Mouse (Mus musculus) midbrain, postnatal 0 days (tissue): Measurements from ENCODE around the gene Pgrmc1. TPM values are rescaled to one million over a fixed set of nuclear protein-coding genes. Genes with fewer than 3 reads are reported as not detected.
A peak's percentile ranks its signal among the peaks of the same experiment; 100 is the strongest.
"Not testable (repeated sequence)": the region's sequence is repeated elsewhere in the genome, so short reads cannot be mapped to it uniquely, and the experiment has no call there.

Experiments
- ATAC-seq: fragments of 200-750 bp; cut with Nextera tagmentation; 2 replicates; pipeline ENCODE4 v1.8.0; 2017; ENCODE audit warnings: moderate number of reproducible peaks, mild to moderate bottlenecking, moderate TSS enrichment, moderate library complexity; ENCODE audit not compliant: low FRiP score
- DNase-seq: peaks from one replicate; pipeline ENCODE4 v3.0.0-alpha.2; 2015; ENCODE audit warnings: low spot score
- H3K27ac ChIP-seq: fragments of 300-500 bp; sonication (generic); 2 replicates; pipeline ENCODE4 v1.5.1; 2014; ENCODE audit warnings: low read depth, mild to moderate bottlenecking, low read length, mixed read lengths
- H3K27me3 ChIP-seq: fragments of 300-500 bp; sonication (generic); 2 replicates; pipeline ENCODE4 v1.6.1; 2014; ENCODE audit warnings: low read length, control low read depth, mixed read lengths; ENCODE audit not compliant: insufficient read depth
- H3K36me3 ChIP-seq: fragments of 300-500 bp; sonication (generic); 2 replicates; pipeline ENCODE4 v1.6.1; 2014; ENCODE audit warnings: low read length, control low read depth, mixed read lengths; ENCODE audit not compliant: insufficient read depth
- H3K4me1 ChIP-seq: fragments of 300-500 bp; sonication (generic); 2 replicates; pipeline ENCODE4 v1.6.1; 2014; ENCODE audit warnings: mild to moderate bottlenecking, control low read depth, antibody characterized with exemption, low read length, mixed read lengths; ENCODE audit not compliant: insufficient read depth
- H3K4me2 ChIP-seq: fragments of 300-500 bp; sonication (generic); 2 replicates; pipeline ENCODE4 v1.6.1; 2014; ENCODE audit warnings: low read depth, mild to moderate bottlenecking, low read length, mixed read lengths; ENCODE audit not compliant: poor library complexity, severe bottlenecking
- H3K4me3 ChIP-seq: fragments of 300-500 bp; sonication (generic); 2 replicates; pipeline ENCODE4 v1.5.1; 2014; ENCODE audit warnings: low read depth, mild to moderate bottlenecking, low read length, moderate library complexity
- H3K9ac ChIP-seq: fragments of 300-500 bp; sonication (generic); replicated peaks from 2 replicates; pipeline ENCODE4 v1.6.1; 2014; ENCODE audit warnings: mild to moderate bottlenecking, low read length, moderate library complexity, mixed read lengths; ENCODE audit not compliant: poor library complexity, severe bottlenecking
- H3K9me3 ChIP-seq: fragments of 300-500 bp; sonication (generic); 2 replicates; pipeline ENCODE4 v1.6.1; 2016; ENCODE audit warnings: low read length, control low read depth
- CTCF ChIP-seq: IDR thresholded peaks from 2 replicates; pipeline ENCODE4 v1.5.1; 2016; ENCODE audit warnings: antibody characterized with exemption, mild to moderate bottlenecking
- WGBS: fragments of 180-500 bp; shearing (Covaris S2); extraction: QIAGEN DNeasy Blood & Tissue Kit; methylation state at CpG from one replicate; pipeline ENCODE4 v1.1.7; 2014; 5-methylcytosine and 5-hydroxymethylcytosine counted together
- polyA plus RNA-seq: library from polyadenylated mRNA; unstranded; fragments of >200 nt; fragmentation: Nextera tagmentation; extraction: Ambion mirVana; gene quantifications from 2 replicates; pipeline ENCODE4 v1.2.1, GENCODE M21; 2015
- total RNA-seq: library from RNA; depleted of rRNA; stranded (reverse); fragments of >200 nt; gene quantifications from 2 replicates; pipeline ENCODE4 v1.2.3, GENCODE M21; 2014; rRNA removed

Pgrmc1 gene
- total RNA-seq (521 and 534 TPM in 2 replicates), polyA plus RNA-seq (763 and 773 TPM in 2 replicates)

GRCm38 (mm10) chrX:36597707-36598389 is at the start of gene Pgrmc1:
Pgrmc1 (plus strand) TSS chrX:36598206.
- WGBS = 22% methylated on average over 18 of the region's 45 CpGs
- peak within 1 kb of the TSS; percentile 63 for H3K4me3 ChIP-seq
- no peaks in the 10 kb centered on the region for H3K36me3 ChIP-seq
- ATAC-seq (peak; percentile 90), DNase-seq (peak; percentile 89)
- H3K4me1 ChIP-seq = no peaks in the 10 kb centered on the region
- peak within 1 kb of the TSS; percentile 49 for H3K4me2 ChIP-seq
- H3K9me3 ChIP-seq = no peaks in the 10 kb centered on the region
- no peak for TF ChIP-seq CTCF
- no peaks in the 10 kb centered on the region for H3K27me3 ChIP-seq
- H3K9ac ChIP-seq = peak within 1 kb of the TSS; percentile 81
- H3K27ac ChIP-seq = peak within 1 kb of the TSS; percentile 88

- no peak for TF ChIP-seq CTCF
- no peak overlapping the region for H3K27ac ChIP-seq
- H3K27me3 ChIP-seq = no peaks in the 10 kb centered on the region
- no peak overlapping the region for H3K4me2 ChIP-seq
- ATAC-seq = no peak
- no peak overlapping the region for H3K9ac ChIP-seq
- H3K9me3 ChIP-seq = no peaks in the 10 kb centered on the region
- whole genome bisulfite sequencing = 80% methylated on average over 5 of the region's 5 CpGs
- no peaks in the 10 kb centered on the region for H3K36me3 ChIP-seq
- no peak overlapping the region for H3K4me3 ChIP-seq
- DNase-seq = no peak
- no peaks in the 10 kb centered on the region for H3K4me1 ChIP-seq
Measured at GRCm38 (mm10) chrX:36548798-36549197, 49.2 kb upstream of the Pgrmc1 start.

- H3K27me3 ChIP-seq = no peaks in the 10 kb centered on the region
- H3K36me3 ChIP-seq = no peaks in the 10 kb centered on the region
- ATAC-seq = peak; percentile 58; the same call in 1 of the 2 replicates
- H3K4me2 ChIP-seq = no peak overlapping the region
- DNase-seq = peak; percentile 68
- TF ChIP-seq CTCF = no peak
- 28% methylated on average over 5 of the region's 5 CpGs for WGBS
- H3K27ac ChIP-seq = no peak overlapping the region
- no peak overlapping the region for H3K9ac ChIP-seq
- H3K9me3 ChIP-seq = no peaks in the 10 kb centered on the region
- H3K4me3 ChIP-seq = no peak overlapping the region
- H3K4me1 ChIP-seq = no peaks in the 10 kb centered on the region
Measured at GRCm38 (mm10) chrX:36550906-36551305, 47.1 kb upstream of the Pgrmc1 start.

GRCm38 (mm10) chrX:36551351-36551750 is 46.7 kb upstream of the Pgrmc1 start:
- DNase-seq = no peak
- Histone ChIP-seq H3K36me3 (no peaks in the 10 kb centered on the region), H3K4me1 (no peaks in the 10 kb centered on the region), H3K9ac (no peak overlapping the region), H3K27ac (0 out of 2 replicates have a peak overlapping the region, but pooled peaks have one; percentile 38), H3K4me2 (no peak overlapping the region), H3K27me3 (no peaks in the 10 kb centered on the region), H3K4me3 (no peak overlapping the region), H3K9me3 (no peaks in the 10 kb centered on the region)
- ATAC-seq = no peak
- WGBS = 38% methylated on average over 5 of the region's 6 CpGs
- no peak for TF ChIP-seq CTCF

GRCm38 (mm10) chrX:36552055-36552587 is 45.9 kb upstream of the Pgrmc1 start:
- 32% methylated on average over 5 of the region's 5 CpGs for WGBS
- H3K27me3 ChIP-seq = no peaks in the 10 kb centered on the region

GRCm38 (mm10) chrX:36552715-36553114 is 45.3 kb upstream of the Pgrmc1 start:
- no peaks in the 10 kb centered on the region for H3K9me3 ChIP-seq
- H3K36me3 ChIP-seq = no peaks in the 10 kb centered on the region
- DNase-seq (no peak), ATAC-seq (no peak)
- WGBS = 73% methylated on average over 3 of the region's 3 CpGs
- no peak overlapping the region for H3K4me2 ChIP-seq
- H3K27me3 ChIP-seq = no peaks in the 10 kb centered on the region
- no peak overlapping the region for H3K4me3 ChIP-seq
- H3K9ac ChIP-seq = no peak overlapping the region
- H3K4me1 ChIP-seq = no peaks in the 10 kb centered on the region
- H3K27ac ChIP-seq = no peak overlapping the region
- no peak for TF ChIP-seq CTCF

More at GRCm38 (mm10) chrX:36552055-36552587, 45.9 kb upstream of the Pgrmc1 start:
- H3K36me3 ChIP-seq = no peaks in the 10 kb centered on the region
- DNase-seq = peak; percentile 75
- H3K9me3 ChIP-seq = no peaks in the 10 kb centered on the region
- peak; percentile 82; the same call in 1 of the 2 replicates for ATAC-seq
- no peak overlapping the region for H3K27ac ChIP-seq
- no peak overlapping the region for H3K9ac ChIP-seq
- no peak for TF ChIP-seq CTCF
- no peaks in the 10 kb centered on the region for H3K4me1 ChIP-seq
- no peak overlapping the region for H3K4me2 ChIP-seq
- H3K4me3 ChIP-seq = no peak overlapping the region

- not testable (repeated sequence) for H3K27me3 ChIP-seq, ATAC-seq, H3K27ac ChIP-seq, H3K9ac ChIP-seq, H3K4me1 ChIP-seq, DNase-seq, H3K36me3 ChIP-seq, H3K4me2 ChIP-seq, H3K4me3 ChIP-seq, H3K9me3 ChIP-seq
- WGBS = 43% methylated on average over 2 of the region's 2 CpGs
Measured at GRCm38 (mm10) chrX:36555196-36555595, 42.8 kb upstream of the Pgrmc1 start.
